Mouse (Mus musculus): Measurements from ENCODE around the gene Fcgr1. TPM values are rescaled to one million over a fixed set of nuclear protein-coding genes. Genes with fewer than 3 reads are reported as not detected.
"Not testable (repeated sequence)": the region's sequence is repeated elsewhere in the genome, so short reads cannot be mapped to it uniquely, and the experiment has no call there.

Fcgr1 gene
- polyA plus RNA-seq, 1 experiment from 2014 or later, result 3.8 TPM

- Histone ChIP-seq H3K4me3 (ENCODE audit: low read depth, low read length) (no peak overlapping the region), H3K9ac (ENCODE audit: low read length) (no peak overlapping the region), H3K36me3 (ENCODE audit: control insufficient read depth, insufficient read depth, low read length) (no peaks in the 10 kb centered on the region), H3K27me3 (ENCODE audit: control insufficient read depth, insufficient read depth, low read length) (no peaks in the 10 kb centered on the region), H3K4me2 (replicated peaks; ENCODE audit: low read depth) (no peak overlapping the region), H3K9me3 (ENCODE audit: control insufficient read depth, low read length) (no peaks in the 10 kb centered on the region), H3K4me1 (replicated peaks; ENCODE audit: control insufficient read depth, insufficient read depth) (no peaks in the 10 kb centered on the region), H3K27ac (replicated peaks) (no peak overlapping the region)
- WGBS, result 81% methylated on average over 3 of the region's 3 CpGs
- no peak for DNase-seq (ENCODE audit: low spot score)
- ATAC-seq (ENCODE audit: low FRiP score, low TSS enrichment), result no peak
- TF ChIP-seq CTCF (IDR thresholded peaks at IDR 0.05; ENCODE audit: low read depth) (no peak), EP300 (optimal IDR thresholded peaks at IDR 0.05) (no peak)
Observed at GRCm38 (mm10) chr3:96250890-96251289, 42.9 kb downstream of the Fcgr1 start.

- WGBS, result 39% methylated on average over 4 of the region's 4 CpGs
- H3K36me3 ChIP-seq (ENCODE audit: control insufficient read depth, insufficient read depth, low read length), result no peaks in the 10 kb centered on the region
- no peak overlapping the region for H3K27ac ChIP-seq (replicated peaks)
- H3K4me2 ChIP-seq (replicated peaks; ENCODE audit: low read depth), result peak overlapping the region; percentile 15; the same call in 1 of the 2 replicates
- H3K4me1 ChIP-seq (replicated peaks; ENCODE audit: control insufficient read depth, insufficient read depth), result 0 out of 2 replicates have a peak, but pooled peaks cover 2% of the 10 kb centered on the region
- no peak for ATAC-seq (ENCODE audit: low FRiP score, low TSS enrichment)
- H3K9ac ChIP-seq (ENCODE audit: low read length), result no peak overlapping the region
- H3K4me3 ChIP-seq (ENCODE audit: low read depth, low read length), result no peak overlapping the region
- no peak for DNase-seq (ENCODE audit: low spot score)
- no peak for TF ChIP-seq EP300 (optimal IDR thresholded peaks at IDR 0.05)
- no peak for TF ChIP-seq CTCF (IDR thresholded peaks at IDR 0.05; ENCODE audit: low read depth)
- H3K9me3 ChIP-seq (ENCODE audit: control insufficient read depth, low read length), result no peaks in the 10 kb centered on the region
- H3K27me3 ChIP-seq (ENCODE audit: control insufficient read depth, insufficient read depth, low read length), result no peaks in the 10 kb centered on the region
Observed at GRCm38 (mm10) chr3:96249034-96249345, 44.8 kb downstream of the Fcgr1 start.

GRCm38 (mm10) chr3:96248141-96249033 is 45.4 kb downstream of the Fcgr1 start:
- no peaks in the 10 kb centered on the region for H3K36me3 ChIP-seq (ENCODE audit: control insufficient read depth, insufficient read depth, low read length)
- H3K4me1 ChIP-seq (replicated peaks; ENCODE audit: control insufficient read depth, insufficient read depth), result 0 out of 2 replicates have a peak, but pooled peaks cover 3% of the 10 kb centered on the region
- no peak overlapping the region for H3K9ac ChIP-seq (ENCODE audit: low read length)
- TF ChIP-seq CTCF (IDR thresholded peaks at IDR 0.05; ENCODE audit: low read depth) (no peak), EP300 (optimal IDR thresholded peaks at IDR 0.05) (no peak)
- ATAC-seq (ENCODE audit: low FRiP score, low TSS enrichment), result no peak
- no peak overlapping the region for H3K4me3 ChIP-seq (ENCODE audit: low read depth, low read length)
- H3K27ac ChIP-seq (replicated peaks), result no peak overlapping the region
- no peaks in the 10 kb centered on the region for H3K9me3 ChIP-seq (ENCODE audit: control insufficient read depth, low read length)
- WGBS, result 33% methylated on average over 6 of the region's 6 CpGs
- DNase-seq (ENCODE audit: low spot score), result no peak
- H3K27me3 ChIP-seq (ENCODE audit: control insufficient read depth, insufficient read depth, low read length), result no peaks in the 10 kb centered on the region
- peak overlapping the region; percentile 41 for H3K4me2 ChIP-seq (replicated peaks; ENCODE audit: low read depth)

GRCm38 (mm10) chr3:96247356-96248140 is 46.2 kb downstream of the Fcgr1 start:
- WGBS, result 10% methylated on average over 11 of the region's 11 CpGs
- no peak for DNase-seq (ENCODE audit: low spot score)
- H3K27ac ChIP-seq (replicated peaks), result no peak overlapping the region
- no peaks in the 10 kb centered on the region for H3K27me3 ChIP-seq (ENCODE audit: control insufficient read depth, insufficient read depth, low read length)
- no peak for ATAC-seq (ENCODE audit: low FRiP score, low TSS enrichment)
- H3K36me3 ChIP-seq (ENCODE audit: control insufficient read depth, insufficient read depth, low read length), result no peaks in the 10 kb centered on the region
- H3K4me3 ChIP-seq (ENCODE audit: low read depth, low read length), result peak overlapping the region; percentile 23
- H3K9me3 ChIP-seq (ENCODE audit: control insufficient read depth, low read length), result no peaks in the 10 kb centered on the region
- TF ChIP-seq CTCF (IDR thresholded peaks at IDR 0.05; ENCODE audit: low read depth) (no peak), EP300 (optimal IDR thresholded peaks at IDR 0.05) (no peak)
- H3K4me2 ChIP-seq (replicated peaks; ENCODE audit: low read depth), result peak overlapping the region; percentile 41
- 0 out of 2 replicates have a peak, but pooled peaks cover 3% of the 10 kb centered on the region for H3K4me1 ChIP-seq (replicated peaks; ENCODE audit: control insufficient read depth, insufficient read depth)
- peak overlapping the region; percentile 45; the same call in 1 of the 2 replicates for H3K9ac ChIP-seq (ENCODE audit: low read length)

GRCm38 (mm10) chr3:96246427-96246856 is 47.3 kb downstream of the Fcgr1 start, which contains the start of gene Hist2h3c1:
Gene Hist2h3c1, plus strand, starts transcription at chr3:96246685.
- H3K4me2 ChIP-seq (replicated peaks; ENCODE audit: low read depth), result peak within 1 kb of the TSS; percentile 41
- H3K27me3 ChIP-seq (ENCODE audit: control insufficient read depth, insufficient read depth, low read length); H3K9me3 ChIP-seq (ENCODE audit: control insufficient read depth, low read length); H3K36me3 ChIP-seq (ENCODE audit: control insufficient read depth, insufficient read depth, low read length); H3K4me1 ChIP-seq (replicated peaks; ENCODE audit: control insufficient read depth, insufficient read depth); DNase-seq (ENCODE audit: low spot score); H3K27ac ChIP-seq (replicated peaks): not testable (repeated sequence)
- H3K4me3 ChIP-seq (ENCODE audit: low read depth, low read length), result peak within 1 kb of the TSS; percentile 23
- H3K9ac ChIP-seq (ENCODE audit: low read length), result peak within 1 kb of the TSS; percentile 45; the same call in 1 of the 2 replicates
- peak; percentile 95 for ATAC-seq (ENCODE audit: low FRiP score, low TSS enrichment)
- WGBS, result 0% methylated on average over 5 of the region's 47 CpGs

- WGBS, result 0% methylated on average over 10 of the region's 21 CpGs
- H3K4me2 ChIP-seq (replicated peaks; ENCODE audit: low read depth), result not testable (repeated sequence)
- H3K4me3 ChIP-seq (ENCODE audit: low read depth, low read length), result peak overlapping the region; percentile 21; the same call in 1 of the 2 replicates
Observed at GRCm38 (mm10) chr3:96246018-96246417, 47.8 kb downstream of the Fcgr1 start.

GRCm38 (mm10) chr3:96245003-96245886 is 48.5 kb downstream of the Fcgr1 start, which contains the start of gene Hist2h2aa1:
Gene Hist2h2aa1, plus strand, starts transcription at chr3:96245497.
- peak within 1 kb of the TSS; percentile 56 for H3K4me2 ChIP-seq (replicated peaks; ENCODE audit: low read depth)
- not testable (repeated sequence) for H3K27me3 ChIP-seq (ENCODE audit: control insufficient read depth, insufficient read depth, low read length); H3K4me1 ChIP-seq (replicated peaks; ENCODE audit: control insufficient read depth, insufficient read depth); H3K36me3 ChIP-seq (ENCODE audit: control insufficient read depth, insufficient read depth, low read length); H3K9me3 ChIP-seq (ENCODE audit: control insufficient read depth, low read length)
- WGBS, result 0% methylated on average over 25 of the region's 88 CpGs
- peak within 1 kb of the TSS; percentile 92 for H3K27ac ChIP-seq (replicated peaks)
- H3K4me3 ChIP-seq (ENCODE audit: low read depth, low read length), result peak within 1 kb of the TSS; percentile 46
- peak; percentile 90 for ATAC-seq (ENCODE audit: low FRiP score, low TSS enrichment)
- peak within 1 kb of the TSS; percentile 65 for H3K9ac ChIP-seq (ENCODE audit: low read length)
- DNase-seq (ENCODE audit: low spot score), result peak; percentile 81

More at GRCm38 (mm10) chr3:96246018-96246417, 47.8 kb downstream of the Fcgr1 start:
- not testable (repeated sequence) for H3K9me3 ChIP-seq (ENCODE audit: control insufficient read depth, low read length); H3K9ac ChIP-seq (ENCODE audit: low read length); H3K27me3 ChIP-seq (ENCODE audit: control insufficient read depth, insufficient read depth, low read length); DNase-seq (ENCODE audit: low spot score); H3K4me1 ChIP-seq (replicated peaks; ENCODE audit: control insufficient read depth, insufficient read depth); H3K36me3 ChIP-seq (ENCODE audit: control insufficient read depth, insufficient read depth, low read length); ATAC-seq (ENCODE audit: low FRiP score, low TSS enrichment); H3K27ac ChIP-seq (replicated peaks)
